Mouse (Mus musculus) lung, embryonic 16.5 days (tissue): ENCODE data around the gene Pabpc6. TPM values are rescaled to one million over a fixed set of nuclear protein-coding genes. Genes with fewer than 3 reads are reported as not detected.

ENCODE experiments used
- ATAC-seq: fragments of 200-750 bp; cut with Nextera tagmentation; 2 replicates; pipeline ENCODE4 v1.8.0; 2017; ENCODE audit warnings: low read depth, mild to moderate bottlenecking, moderate library complexity
- H3K27ac ChIP-seq: fragments of 300-500 bp; sonication (generic); 2 replicates; pipeline ENCODE4 v1.5.1; 2014; ENCODE audit warnings: mild to moderate bottlenecking, control low read depth, low read length
- H3K27me3 ChIP-seq: fragments of 300-500 bp; sonication (generic); 2 replicates; pipeline ENCODE4 v1.6.1; 2014; ENCODE audit warnings: low read depth, low read length, mixed read lengths; ENCODE audit not compliant: control insufficient read depth, insufficient read depth
- H3K36me3 ChIP-seq: fragments of 300-500 bp; sonication (generic); 2 replicates; pipeline ENCODE4 v1.6.1; 2014; ENCODE audit warnings: low read length; ENCODE audit not compliant: control insufficient read depth, insufficient read depth
- H3K4me1 ChIP-seq: fragments of 300-500 bp; sonication (generic); replicated peaks from 2 replicates; pipeline ENCODE4 v1.6.1; 2014; ENCODE audit warnings: low read length, mixed read lengths; ENCODE audit not compliant: control insufficient read depth, insufficient read depth
- H3K4me2 ChIP-seq: fragments of 300-500 bp; sonication (generic); 2 replicates; pipeline ENCODE4 v1.6.1; 2014; ENCODE audit warnings: low read depth, low read length, control low read depth
- H3K4me3 ChIP-seq: fragments of 300-500 bp; sonication (generic); 2 replicates; pipeline ENCODE4 v1.5.1; 2014; ENCODE audit warnings: mild to moderate bottlenecking, low read length, control low read depth
- H3K9ac ChIP-seq: fragments of 300-500 bp; sonication (generic); 2 replicates; pipeline ENCODE4 v1.6.1; 2014; ENCODE audit warnings: low read length, control low read depth
- H3K9me3 ChIP-seq: fragments of 300-500 bp; sonication (generic); 2 replicates; pipeline ENCODE4 v1.6.1; 2016; ENCODE audit warnings: low read length; ENCODE audit not compliant: control insufficient read depth
- WGBS: fragments of 180-500 bp; shearing (Covaris S2); extraction: QIAGEN DNeasy Blood & Tissue Kit; methylation state at CpG from one replicate; pipeline ENCODE4 v1.1.7; 2014; 5-methylcytosine and 5-hydroxymethylcytosine counted together
- polyA plus RNA-seq: library from polyadenylated mRNA; unstranded; fragments of >200 nt; fragmentation: Nextera tagmentation; extraction: Ambion mirVana; gene quantifications from 2 replicates; pipeline ENCODE4 v1.2.1, GENCODE M21; 2015

Pabpc6 gene
- not detected in 2 replicates for polyA plus RNA-seq

- no peak within 1 kb of the TSS for H3K4me2 ChIP-seq
- no peaks in the 10 kb centered on the region for H3K27me3 ChIP-seq
- H3K9ac ChIP-seq: no peak within 1 kb of the TSS
- no peaks in the 10 kb centered on the region for H3K36me3 ChIP-seq
- ATAC-seq: no peak
- H3K4me1 ChIP-seq: no peaks in the 10 kb centered on the region
- WGBS: 92% methylated on average over 36 of the region's 36 CpGs
- H3K9me3 ChIP-seq: no peaks in the 10 kb centered on the region
- H3K27ac ChIP-seq: no peak within 1 kb of the TSS
- no peak within 1 kb of the TSS for H3K4me3 ChIP-seq
Observed at GRCm38 (mm10) chr17:9669283-9669905, at the start of gene Pabpc6. Pabpc6 (minus strand) TSS chr17:9669717.

- Histone ChIP-seq H3K27me3 (no peaks in the 10 kb centered on the region), H3K4me3 (no peak overlapping the region), H3K27ac (no peak overlapping the region), H3K9ac (no peak overlapping the region), H3K4me2 (no peak overlapping the region), H3K9me3 (peaks cover 2% of the 10 kb centered on the region; the same call in 1 of the 2 replicates), H3K4me1 (no peaks in the 10 kb centered on the region), H3K36me3 (no peaks in the 10 kb centered on the region)
- ATAC-seq: peak; percentile 54; the same call in 1 of the 2 replicates
- 58% methylated on average over 6 of the region's 6 CpGs for WGBS
Observed at GRCm38 (mm10) chr17:9710910-9711309, 41.4 kb upstream of the Pabpc6 start.

- no peaks in the 10 kb centered on the region for H3K4me1 ChIP-seq
- H3K4me3 ChIP-seq: no peak overlapping the region
- 87% methylated on average over 3 of the region's 3 CpGs for WGBS
- ATAC-seq: no peak
- no peak overlapping the region for H3K9ac ChIP-seq
- no peak overlapping the region for H3K4me2 ChIP-seq
- no peaks in the 10 kb centered on the region for H3K36me3 ChIP-seq
- no peaks in the 10 kb centered on the region for H3K27me3 ChIP-seq
- no peaks in the 10 kb centered on the region for H3K9me3 ChIP-seq
- H3K27ac ChIP-seq: no peak overlapping the region
Observed at GRCm38 (mm10) chr17:9708888-9709287, 39.4 kb upstream of the Pabpc6 start.

- no peaks in the 10 kb centered on the region for H3K9me3 ChIP-seq
- WGBS: 39% methylated on average over 1 of the region's 1 CpGs
Observed at GRCm38 (mm10) chr17:9707356-9707755, 37.8 kb upstream of the Pabpc6 start.

GRCm38 (mm10) chr17:9697763-9698162 is 28.2 kb upstream of the Pabpc6 start:
- H3K4me1 ChIP-seq: no peaks in the 10 kb centered on the region
- no peak overlapping the region for H3K4me3 ChIP-seq
- H3K9me3 ChIP-seq: no peaks in the 10 kb centered on the region
- 38% methylated on average over 7 of the region's 7 CpGs for WGBS
- H3K9ac ChIP-seq: no peak overlapping the region
- H3K27ac ChIP-seq: no peak overlapping the region
- H3K36me3 ChIP-seq: no peaks in the 10 kb centered on the region
- no peaks in the 10 kb centered on the region for H3K27me3 ChIP-seq
- no peak overlapping the region for H3K4me2 ChIP-seq
- no peak for ATAC-seq

More at GRCm38 (mm10) chr17:9707356-9707755, 37.8 kb upstream of the Pabpc6 start:
- ATAC-seq: no peak
- no peak overlapping the region for H3K9ac ChIP-seq
- H3K4me3 ChIP-seq: no peak overlapping the region
- H3K27me3 ChIP-seq: no peaks in the 10 kb centered on the region
- no peaks in the 10 kb centered on the region for H3K4me1 ChIP-seq
- H3K36me3 ChIP-seq: no peaks in the 10 kb centered on the region
- no peak overlapping the region for H3K4me2 ChIP-seq
- H3K27ac ChIP-seq: no peak overlapping the region

GRCm38 (mm10) chr17:9691251-9691650 is 21.7 kb upstream of the Pabpc6 start:
- Histone ChIP-seq H3K9me3 (no peaks in the 10 kb centered on the region), H3K4me3 (no peak overlapping the region), H3K27me3 (no peaks in the 10 kb centered on the region), H3K27ac (no peak overlapping the region), H3K9ac (no peak overlapping the region), H3K4me2 (no peak overlapping the region), H3K36me3 (no peaks in the 10 kb centered on the region), H3K4me1 (no peaks in the 10 kb centered on the region)
- WGBS: 65% methylated on average over 4 of the region's 4 CpGs
- ATAC-seq: no peak

- H3K4me1 ChIP-seq: no peaks in the 10 kb centered on the region
- H3K36me3 ChIP-seq: no peaks in the 10 kb centered on the region
- no peak overlapping the region for H3K4me2 ChIP-seq
- H3K27me3 ChIP-seq: no peaks in the 10 kb centered on the region
- H3K4me3 ChIP-seq: no peak overlapping the region
- ATAC-seq: no peak
- no peak overlapping the region for H3K9ac ChIP-seq
- H3K9me3 ChIP-seq: no peaks in the 10 kb centered on the region
- 63% methylated on average over 4 of the region's 4 CpGs for WGBS
- H3K27ac ChIP-seq: no peak overlapping the region
Observed at GRCm38 (mm10) chr17:9683539-9684155, 14.1 kb upstream of the Pabpc6 start.

GRCm38 (mm10) chr17:9680741-9681140 is 11.2 kb upstream of the Pabpc6 start:
- Histone ChIP-seq H3K27ac (no peak overlapping the region), H3K9me3 (no peaks in the 10 kb centered on the region), H3K9ac (no peak overlapping the region), H3K36me3 (no peaks in the 10 kb centered on the region), H3K4me3 (no peak overlapping the region), H3K4me1 (no peaks in the 10 kb centered on the region), H3K27me3 (no peaks in the 10 kb centered on the region), H3K4me2 (no peak overlapping the region)
- ATAC-seq: no peak
- 68% methylated on average over 8 of the region's 8 CpGs for WGBS

- 53% methylated on average over 6 of the region's 6 CpGs for WGBS
Observed at GRCm38 (mm10) chr17:9675175-9675789, 5.8 kb upstream of the Pabpc6 start.

More at GRCm38 (mm10) chr17:9675175-9675789, 5.8 kb upstream of the Pabpc6 start:
- Histone ChIP-seq H3K9ac (no peak overlapping the region), H3K27me3 (no peaks in the 10 kb centered on the region), H3K4me3 (no peak overlapping the region), H3K27ac (no peak overlapping the region), H3K36me3 (no peaks in the 10 kb centered on the region), H3K4me1 (no peaks in the 10 kb centered on the region), H3K4me2 (no peak overlapping the region), H3K9me3 (no peaks in the 10 kb centered on the region)
- ATAC-seq: peak; percentile 71
